Mouse (Mus musculus): Measurements from ENCODE around the gene Mindy4. TPM values are rescaled to one million over a fixed set of nuclear protein-coding genes. Genes with fewer than 3 reads are reported as not detected.

Gene Mindy4
- total RNA-seq, 2 experiments from 2014 or later: 3.9 to 5.3 TPM

GRCm38 (mm10) chr6:55341688-55342087 lies 138.5 kb downstream of the Mindy4 start:
- no peak for DNase-seq

GRCm38 (mm10) chr6:55342328-55342727 lies 139.1 kb downstream of the Mindy4 start:
- DNase-seq: no peak

GRCm38 (mm10) chr6:55343446-55343845 lies 140.3 kb downstream of the Mindy4 start:
- no peak for DNase-seq

DNA sequence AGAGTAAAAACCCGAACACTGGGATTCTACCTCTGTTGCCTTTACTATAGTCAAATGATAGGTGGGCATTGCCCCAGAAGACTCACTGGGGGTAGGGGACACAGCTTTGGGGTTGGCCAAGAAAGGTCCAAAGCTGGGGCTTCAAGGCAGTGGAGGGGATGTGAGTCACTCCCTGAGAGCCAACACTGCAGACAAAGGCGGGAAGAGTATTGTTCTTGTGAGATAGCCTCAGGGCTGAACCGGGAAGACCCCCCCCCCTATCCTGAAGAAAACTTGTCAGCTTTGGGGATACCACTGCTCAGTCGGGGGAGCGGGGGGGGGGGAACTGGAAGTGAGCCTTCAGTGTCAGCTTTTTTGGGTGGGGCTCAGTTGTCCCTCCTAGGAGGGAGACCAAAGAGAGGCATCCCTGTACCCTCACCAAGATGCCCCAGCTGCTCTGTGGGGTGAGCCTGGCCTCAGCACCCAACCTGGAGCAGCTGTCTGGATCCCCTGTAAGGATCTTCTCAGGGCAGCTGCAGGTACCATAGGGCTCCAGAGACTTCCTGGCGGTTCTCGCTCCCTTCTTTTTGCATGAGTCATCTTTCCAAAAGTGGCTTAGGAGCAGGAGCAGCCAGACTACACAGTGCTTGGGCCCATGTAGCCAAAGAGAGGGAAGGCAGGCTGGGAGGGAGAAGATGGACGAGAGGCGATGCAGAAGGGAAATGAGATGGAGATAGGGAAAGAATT lies 141.3 kb downstream of the Mindy4 start:
- DNase-seq: no peak

DNA sequence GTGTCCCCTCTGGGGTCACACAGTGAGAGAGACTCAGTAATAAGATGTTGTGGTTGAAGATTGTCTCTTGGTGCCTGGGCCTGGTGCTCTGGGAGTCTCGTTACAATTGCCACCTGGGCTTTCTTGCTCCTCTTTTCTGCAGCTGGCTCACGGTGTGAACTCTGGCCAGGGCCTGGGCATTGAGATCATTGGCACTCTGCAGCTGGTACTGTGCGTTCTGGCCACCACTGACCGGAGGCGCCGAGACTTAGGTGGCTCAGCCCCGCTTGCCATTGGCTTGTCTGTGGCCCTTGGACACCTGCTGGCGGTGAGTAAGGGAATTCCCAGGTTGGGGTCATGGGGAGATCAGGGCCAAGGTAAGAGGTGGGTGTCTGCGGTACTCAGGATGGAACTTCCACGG lies 142.1 kb downstream of the Mindy4 start:
- DNase-seq: no peak

- DNase-seq: no peak
These were observed 143.3 kb downstream of the Mindy4 start for GRCm38 (mm10) chr6:55346491-55346890.

DNA sequence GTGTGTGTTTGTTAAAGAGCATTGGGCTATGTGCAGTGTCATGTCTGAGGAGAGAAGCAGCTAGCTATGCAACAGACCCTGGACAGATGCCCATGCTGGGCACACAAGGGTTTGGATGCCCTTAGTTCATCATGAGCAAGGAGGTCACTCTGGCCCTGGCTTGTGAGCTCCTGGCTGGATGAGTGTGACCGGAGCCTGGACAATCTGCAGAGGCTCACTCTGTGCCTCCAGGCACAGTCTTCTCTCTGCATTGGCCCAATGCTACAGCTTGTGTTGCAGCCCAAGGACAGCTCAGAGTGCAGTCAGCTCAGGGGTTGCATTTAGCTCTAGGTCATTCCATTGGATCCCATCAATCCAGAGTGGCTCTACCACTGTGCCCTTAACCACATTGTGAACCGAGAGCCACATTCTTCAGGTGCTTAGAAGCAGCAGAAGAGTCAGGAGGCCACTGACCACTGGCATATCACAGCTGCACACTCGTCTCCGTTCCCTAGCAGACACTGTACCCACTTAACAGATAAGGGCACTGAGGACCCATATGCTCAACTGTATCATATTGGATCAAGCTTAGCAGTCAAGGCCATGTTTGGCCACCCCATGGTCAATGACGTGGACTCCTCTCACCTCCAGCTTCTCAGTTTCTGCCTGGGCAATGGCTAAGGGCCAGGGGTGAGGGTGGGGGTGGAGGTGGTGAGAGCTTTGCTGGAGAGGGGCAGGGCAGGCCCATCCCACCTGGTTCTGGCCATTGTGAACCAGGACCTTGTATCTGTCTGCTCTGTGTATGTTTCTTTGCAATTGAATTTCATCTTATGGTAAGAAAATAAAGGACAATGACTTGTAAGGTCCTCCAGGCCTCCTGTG lies 144.8 kb downstream of the Mindy4 start:
- no peak for DNase-seq

GRCm38 (mm10) chr6:55349231-55349630 lies 146.0 kb downstream of the Mindy4 start:
- no peak for DNase-seq

DNA sequence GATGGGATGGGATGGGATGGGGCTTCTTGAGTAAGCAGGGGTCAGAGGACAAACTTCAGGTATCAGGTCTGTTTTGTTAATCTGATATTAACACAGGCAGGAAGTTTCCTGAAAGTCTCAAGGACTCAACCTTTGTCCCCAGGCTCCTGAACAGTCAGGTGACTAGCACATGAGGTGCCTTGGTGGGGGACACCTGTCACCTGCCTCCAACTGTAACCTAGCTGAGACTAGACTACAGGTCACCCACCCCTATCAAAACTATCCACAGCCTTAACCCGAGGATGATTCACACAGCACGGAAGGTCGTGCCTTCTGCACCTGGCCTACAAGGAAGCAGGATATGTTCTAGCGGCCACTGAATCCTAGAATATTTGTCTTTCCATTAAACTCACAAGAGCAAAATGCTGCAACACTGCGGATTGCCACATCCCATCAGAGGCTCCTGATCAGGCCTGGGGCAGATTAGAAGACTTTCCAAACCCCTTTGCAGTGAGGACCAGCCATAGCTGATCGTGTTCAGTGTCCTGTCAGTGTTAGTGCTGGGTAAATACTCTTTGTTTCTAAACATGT lies 147.3 kb downstream of the Mindy4 start:
- no peak for DNase-seq

- DNase-seq: no peak
These were observed 148.5 kb downstream of the Mindy4 start for GRCm38 (mm10) chr6:55351712-55352111.

- DNase-seq: no peak
These were observed 150.7 kb downstream of the Mindy4 start for GRCm38 (mm10) chr6:55353711-55354445.

DNA sequence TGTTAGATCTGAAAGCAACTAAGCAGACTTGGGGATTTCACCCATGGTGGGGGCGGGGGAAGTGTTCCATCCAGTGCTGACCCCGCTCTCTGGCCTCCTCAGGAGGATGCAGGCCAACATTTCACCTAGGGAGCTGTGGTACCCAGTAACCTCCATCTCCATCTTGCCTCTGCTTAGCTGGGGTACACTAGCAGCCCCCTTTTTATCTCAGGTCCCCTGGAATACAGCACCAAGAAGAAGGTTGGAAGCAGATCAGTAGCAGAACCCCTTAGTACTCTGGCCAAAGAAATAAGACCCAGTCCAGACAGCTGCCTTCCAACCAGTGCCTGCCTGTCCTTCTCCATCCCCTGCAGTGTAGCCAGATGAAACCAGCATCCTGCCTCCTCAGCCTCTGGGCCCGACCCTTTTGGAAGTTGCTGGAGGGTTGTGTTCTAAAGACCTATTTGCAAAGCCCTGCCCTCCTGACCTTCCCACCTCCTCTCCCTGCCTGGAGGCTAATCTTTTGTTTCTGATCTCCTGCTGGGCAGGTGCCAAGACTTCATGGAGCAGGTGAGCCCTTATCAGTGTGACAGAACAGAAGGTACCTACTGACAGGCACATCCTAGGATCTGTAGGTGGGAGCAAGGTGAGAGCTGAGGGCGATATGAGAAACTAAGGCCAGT lies 151.4 kb downstream of the Mindy4 start:
- no peak for DNase-seq

DNA sequence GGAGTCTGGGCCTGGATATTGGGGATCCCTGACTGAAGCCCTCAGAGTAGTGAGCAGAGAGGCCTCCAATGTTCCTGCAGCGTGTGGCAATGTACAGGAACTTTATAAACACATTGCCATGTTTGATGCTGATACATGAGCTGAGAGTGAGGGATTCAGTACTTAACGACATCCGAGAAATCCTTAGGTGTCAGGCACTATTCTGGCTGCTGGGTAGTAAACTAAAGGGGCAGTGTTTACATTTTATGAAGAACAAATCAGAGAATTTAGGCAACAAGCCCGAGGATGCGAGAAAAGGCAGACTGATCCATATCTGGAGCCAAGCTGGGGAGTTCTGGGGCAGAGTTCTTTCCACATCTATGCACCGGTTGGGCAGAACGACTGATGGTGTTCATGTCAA lies 152.4 kb downstream of the Mindy4 start:
- DNase-seq: no peak

- DNase-seq: no peak
These were observed 153.0 kb downstream of the Mindy4 start for GRCm38 (mm10) chr6:55356017-55356703.

- no peak for DNase-seq
These were observed 153.9 kb downstream of the Mindy4 start for GRCm38 (mm10) chr6:55356976-55357635.

DNA sequence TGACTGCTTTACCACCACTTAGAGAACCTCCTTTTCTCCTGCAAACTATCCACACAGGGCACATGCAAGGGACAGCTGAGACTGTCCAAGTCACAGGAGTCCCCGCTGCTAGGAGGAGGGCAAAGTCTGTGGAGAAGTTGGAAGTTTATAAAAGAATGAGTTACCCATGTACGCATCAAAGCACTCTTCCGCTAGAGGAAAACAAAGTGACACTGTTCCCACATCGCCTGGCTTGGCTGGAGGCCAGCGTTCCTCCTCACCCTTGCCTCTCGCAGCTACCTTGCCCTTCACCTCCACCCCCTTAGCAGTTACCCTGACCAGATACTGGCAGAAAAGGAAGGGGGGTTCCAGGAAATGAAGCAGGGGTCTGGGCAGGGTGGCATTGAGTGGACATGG lies 154.5 kb downstream of the Mindy4 start:
- DNase-seq: peak in 1 of 2 experiments; percentile 8

DNA sequence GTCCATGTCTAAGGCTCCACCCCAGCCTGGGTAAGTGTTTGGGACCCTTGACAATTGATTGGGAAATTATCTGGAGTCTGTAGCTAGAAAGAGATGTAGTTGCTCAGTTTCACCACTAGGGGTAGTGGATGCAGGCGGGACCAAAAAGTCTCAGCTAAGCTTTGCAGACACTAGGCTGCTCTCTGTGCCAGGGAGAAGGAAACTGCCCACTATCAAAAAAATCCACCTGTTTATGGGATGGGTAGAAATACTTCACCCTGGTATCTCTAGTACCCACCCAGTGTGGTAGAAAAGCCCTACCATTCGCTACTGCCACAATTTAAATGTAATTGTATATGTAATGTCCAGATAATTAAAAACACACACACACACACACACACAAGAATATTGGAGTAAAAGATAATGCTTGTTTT lies 155.6 kb downstream of the Mindy4 start:
- DNase-seq: no peak

DNA sequence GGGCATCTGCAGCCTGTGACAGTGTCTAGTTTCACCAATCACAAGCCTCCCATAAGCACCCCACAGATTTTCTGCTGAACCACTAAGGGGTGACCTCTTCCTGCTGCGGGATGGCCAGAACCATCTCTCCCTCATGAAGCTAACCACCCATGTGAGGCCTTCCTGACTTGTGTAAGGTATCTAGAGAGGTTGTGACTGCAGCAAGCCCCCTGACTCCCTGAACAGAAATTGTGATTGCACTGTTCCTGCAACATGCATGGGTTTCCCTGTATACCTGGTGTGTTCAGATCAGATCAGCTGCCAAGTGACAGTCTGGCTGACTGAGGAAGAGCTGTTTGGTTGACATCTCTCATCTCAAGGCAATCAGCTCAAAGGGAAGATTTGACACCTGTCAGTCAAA lies 159.5 kb downstream of the Mindy4 start:
- no peak for DNase-seq

- DNase-seq: no peak
These were observed 163.9 kb downstream of the Mindy4 start for GRCm38 (mm10) chr6:55367126-55367525.

Data from adrenal gland, postnatal 36 days (tissue).